Mouse (Mus musculus) gastrocnemius, postnatal 4 days (tissue): ENCODE measurements around the gene Prr18. TPM values are rescaled to one million over a fixed set of nuclear protein-coding genes. Genes with fewer than 3 reads are reported as not detected.
A peak's percentile ranks its signal among the peaks of the same experiment; 100 is the strongest.
"Not testable (repeated sequence)": the region's sequence is repeated elsewhere in the genome, so short reads cannot be mapped to it uniquely, and the experiment has no call there.

Source experiments
- DNase-seq, 2 experiments: peaks; one replicate each; pipeline ENCODE4 v3.0.0; 2021 to 2022; ENCODE audit warnings: low spot score in 2 of 2, mixed read lengths in 2 of 2
- long read RNA-seq, 2 experiments: library from polyadenylated mRNA; stranded (forward); transcript quantifications; one replicate each; pipeline ENCODE4 v2.0.0; 2021
- total RNA-seq, 2 experiments: library from RNA; stranded (reverse); gene quantifications; 2 replicates each; pipeline ENCODE4 v1.2.3; 2021

Gene Prr18
- total RNA-seq = under 1 TPM; 0.12 to 0.18 TPM
- long read RNA-seq, experiment 1, partial matches to known transcripts = 1 of 1 reads
- long read RNA-seq, experiment 1, other reads (novel, unspliced or antisense) = 0 of 1 reads
- long read RNA-seq, experiment 2, partial matches to known transcripts = 0 of 1 reads
- long read RNA-seq, experiment 2, other reads (novel, unspliced or antisense) = 1 of 1 reads

DNA sequence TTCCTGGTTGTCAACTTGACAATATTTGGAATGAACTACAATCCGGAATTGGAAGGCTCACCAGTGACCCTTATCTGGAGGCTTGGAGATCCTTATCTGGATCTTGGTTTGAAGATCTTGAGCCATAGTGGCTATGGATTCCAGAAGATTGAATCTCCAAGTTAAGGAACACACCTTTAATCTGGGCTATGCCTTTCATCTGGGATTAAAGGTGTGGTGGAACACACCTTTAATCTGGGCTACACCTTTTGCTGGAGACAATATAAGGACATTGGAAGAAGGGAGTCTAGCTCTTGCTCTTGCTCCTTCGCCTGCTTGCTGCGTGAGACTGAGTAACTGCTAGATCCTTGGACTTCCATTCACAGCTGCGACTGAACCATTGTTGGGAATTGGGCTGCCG, at the start of gene Prr18:
TSS of gene Prr18 (plus strand) at position 301 of the 400 bp plus-strand sequence.
- not testable (repeated sequence) for DNase-seq

DNA sequence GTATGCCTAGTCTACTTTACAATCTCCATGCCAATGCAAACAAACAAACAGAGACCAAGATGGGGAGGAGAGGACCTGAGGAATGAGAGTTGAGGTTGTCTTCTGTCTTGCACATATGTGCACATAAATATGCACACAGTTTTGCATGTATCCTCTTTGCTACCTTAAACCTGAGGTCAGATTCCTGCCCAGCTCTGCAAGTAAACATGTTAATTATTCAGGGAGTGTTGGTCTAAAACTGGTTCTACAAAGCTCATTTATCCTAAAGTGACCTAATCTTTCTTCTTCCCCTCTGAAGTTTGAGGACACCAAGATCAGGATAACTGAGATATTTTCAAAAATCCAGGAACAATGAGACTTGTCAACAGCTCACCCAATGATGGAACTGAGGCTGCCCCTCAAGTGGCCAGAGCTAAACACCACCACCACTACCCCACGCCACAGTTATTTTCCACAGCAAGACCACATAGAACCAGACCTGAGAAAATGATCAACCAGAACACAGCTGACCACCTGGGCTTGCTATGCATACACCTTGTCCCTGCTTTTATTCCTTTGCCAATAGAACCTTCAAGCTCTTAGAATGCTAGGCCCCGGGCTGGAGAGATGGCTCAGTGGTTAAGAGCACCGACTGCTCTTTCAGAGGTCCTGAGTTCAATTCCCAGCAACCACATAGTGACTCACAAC, 47.1 kb upstream of the Prr18 start:
- no peak for DNase-seq

DNA sequence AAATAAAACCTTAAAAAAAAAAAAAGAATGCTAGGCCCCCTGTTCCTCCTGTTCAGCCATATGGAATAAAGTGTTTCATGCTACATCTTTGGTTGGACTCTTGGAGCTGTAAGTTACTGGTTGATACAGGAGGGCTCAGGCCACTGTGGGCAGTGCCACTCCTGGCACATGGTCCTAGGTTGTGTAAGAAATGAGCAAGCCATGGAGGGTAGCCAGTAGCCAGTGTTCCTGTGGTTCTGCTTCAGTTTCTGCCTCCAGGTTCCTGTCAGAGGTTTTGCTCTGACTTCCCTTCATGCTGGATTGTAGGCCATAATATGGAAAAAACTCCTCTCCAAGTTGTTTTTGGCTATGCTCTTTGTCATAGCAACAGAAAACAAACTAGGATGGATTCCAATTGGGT, 46.5 kb upstream of the Prr18 start:
- no peak for DNase-seq

DNA sequence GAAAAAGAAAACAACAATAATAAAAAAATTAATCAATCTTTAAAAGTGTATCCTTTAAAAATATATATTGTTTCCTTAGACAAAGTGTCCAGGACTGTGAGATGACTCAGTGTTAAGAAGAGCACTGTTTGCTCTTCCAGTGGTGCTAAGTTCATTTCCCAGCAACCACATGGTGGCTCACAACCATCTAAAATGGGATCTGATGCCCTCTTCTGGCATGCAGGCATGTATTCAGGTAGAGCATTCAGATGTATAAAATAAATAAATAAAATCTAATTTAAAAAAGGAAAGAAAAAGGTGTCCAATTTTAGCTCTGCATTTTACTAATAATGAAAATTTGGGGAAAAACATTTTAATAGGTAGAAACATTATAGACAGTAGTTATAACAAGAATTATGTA, 41.4 kb upstream of the Prr18 start:
- DNase-seq = no peak

DNA sequence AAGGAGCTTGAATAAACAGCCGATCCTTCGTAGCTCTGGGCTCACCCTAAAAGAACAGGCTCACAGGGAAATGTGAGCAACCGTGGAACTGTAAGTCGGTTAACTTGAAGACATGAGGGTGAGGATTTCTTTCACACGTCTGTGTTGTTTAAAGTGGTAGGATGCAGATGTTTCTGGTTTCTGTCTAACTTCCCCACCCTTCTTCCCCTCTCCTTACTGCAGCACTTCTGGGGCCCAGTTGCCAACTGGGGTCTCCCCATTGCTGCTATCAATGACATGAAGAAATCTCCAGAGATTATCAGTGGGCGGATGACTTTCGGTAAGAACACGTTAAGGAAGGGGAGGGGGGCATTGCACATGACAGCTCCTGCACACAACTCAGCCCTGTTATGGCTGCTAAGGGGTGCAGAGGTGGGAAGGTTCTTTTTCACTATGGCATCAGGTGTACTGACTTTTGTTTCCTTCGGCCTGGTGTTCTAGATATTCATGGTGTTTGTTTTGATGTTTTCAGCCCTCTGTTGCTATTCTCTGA, 40.9 kb upstream of the Prr18 start:
- DNase-seq = no peak

DNA sequence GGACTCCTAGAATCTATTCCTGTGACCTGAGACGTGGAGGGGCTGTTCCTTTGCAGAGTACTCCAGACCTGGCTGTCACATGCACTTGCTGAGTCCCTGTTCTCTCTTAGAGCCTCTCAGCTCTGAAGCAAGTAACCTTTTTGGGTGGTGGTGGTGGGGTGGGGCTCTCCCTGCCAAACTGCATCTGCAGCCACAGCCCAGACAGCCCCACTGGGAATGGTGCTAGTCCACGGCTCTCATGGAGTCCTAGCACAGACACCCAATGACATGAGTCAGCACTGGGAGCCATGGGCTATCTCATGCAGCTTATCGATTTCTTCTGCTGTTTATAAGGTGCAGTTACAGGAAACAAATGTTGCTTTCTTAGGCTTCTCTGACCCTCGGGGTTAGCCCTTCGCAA, 39.5 kb upstream of the Prr18 start:
- no peak for DNase-seq

DNA sequence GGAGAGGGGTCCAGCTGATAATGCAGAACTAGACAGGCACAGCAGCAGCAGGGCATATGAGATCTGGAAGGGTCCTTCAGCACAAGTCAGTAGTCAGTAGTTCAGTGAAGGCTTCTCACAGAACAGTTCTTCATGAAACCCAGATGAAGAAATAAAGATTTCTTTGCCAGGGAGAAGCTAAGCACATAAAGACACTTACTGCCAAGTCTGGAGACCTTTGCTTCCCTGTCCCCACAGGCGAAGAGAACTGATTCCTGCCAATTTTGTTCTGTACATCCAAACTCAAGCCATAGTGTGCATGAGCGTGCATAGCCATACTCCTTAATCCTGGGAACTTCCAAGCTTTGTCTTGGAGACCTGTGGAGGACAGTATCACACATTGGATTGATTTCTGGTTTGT, 39.0 kb upstream of the Prr18 start:
- DNase-seq = no peak

DNA sequence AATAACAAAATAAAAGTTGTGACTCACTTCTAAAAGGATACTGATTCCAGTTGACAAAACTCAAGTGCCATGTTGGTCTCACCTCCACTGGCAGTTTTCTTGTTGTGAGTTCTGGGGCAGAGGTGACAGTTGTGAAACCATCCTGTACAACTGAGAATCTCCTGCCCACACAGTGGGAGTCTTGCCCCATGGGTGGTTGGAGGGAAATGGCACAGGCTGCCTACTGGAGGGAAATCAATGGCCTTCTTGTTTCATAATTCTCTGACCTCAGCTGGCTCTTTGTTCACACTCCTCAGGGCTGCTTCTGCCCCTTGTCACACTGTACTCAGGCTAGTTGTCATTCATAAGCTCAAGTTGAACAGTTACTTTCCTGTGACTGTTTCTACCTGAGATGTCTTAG, 37.7 kb upstream of the Prr18 start:
- no peak for DNase-seq

DNA sequence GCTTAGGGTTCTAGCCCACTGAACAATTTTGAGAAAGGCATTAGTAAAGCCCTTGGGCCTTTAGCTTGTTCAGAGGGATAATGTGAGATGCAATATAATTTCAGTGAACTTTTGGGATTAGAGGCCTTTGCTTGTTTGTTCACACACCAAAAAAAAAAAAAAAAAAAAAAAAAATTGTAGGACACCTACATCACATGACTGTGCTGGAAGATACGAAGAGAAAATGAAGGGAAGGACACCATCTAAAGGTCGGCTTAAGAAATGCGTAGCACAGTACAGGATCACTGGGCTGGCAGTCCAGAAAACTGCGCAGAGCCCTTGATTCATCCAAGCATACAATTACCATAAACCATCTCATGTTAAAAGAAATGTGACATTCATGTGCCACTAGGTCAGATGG, 35.7 kb upstream of the Prr18 start:
- DNase-seq = no peak

DNA sequence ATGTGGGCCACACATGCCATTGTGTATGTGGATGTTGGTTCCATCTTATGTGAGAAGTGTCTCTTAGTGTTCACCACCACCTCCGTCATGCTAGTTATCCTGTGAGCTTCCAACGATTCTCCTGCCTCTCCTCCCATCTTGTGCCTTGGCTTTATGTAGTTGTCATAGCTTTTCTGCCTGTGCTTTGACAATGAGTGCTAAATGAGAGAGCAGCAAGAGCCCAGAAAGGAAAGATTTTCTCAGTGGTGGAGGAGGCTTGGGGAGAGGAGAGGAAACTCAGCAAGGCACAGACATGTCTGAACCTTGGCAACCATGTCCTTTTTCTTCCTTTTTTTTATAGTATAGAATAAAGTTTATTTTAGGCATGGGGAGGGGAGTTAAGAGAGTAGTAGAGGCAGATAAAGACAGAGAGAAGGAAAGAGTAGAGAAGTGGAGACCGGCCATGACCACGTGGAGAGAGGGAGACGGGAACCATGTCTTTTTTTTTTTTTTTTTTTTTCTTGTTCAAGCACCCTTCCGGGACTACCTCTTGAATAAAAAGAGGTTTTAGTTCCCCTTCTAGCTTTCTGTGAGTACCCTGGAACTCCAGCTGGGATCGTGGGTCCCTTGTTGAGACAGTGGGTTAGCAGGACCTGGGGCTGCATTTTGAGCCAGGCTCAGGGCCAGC, 34.4 kb upstream of the Prr18 start:
- DNase-seq = no peak

DNA sequence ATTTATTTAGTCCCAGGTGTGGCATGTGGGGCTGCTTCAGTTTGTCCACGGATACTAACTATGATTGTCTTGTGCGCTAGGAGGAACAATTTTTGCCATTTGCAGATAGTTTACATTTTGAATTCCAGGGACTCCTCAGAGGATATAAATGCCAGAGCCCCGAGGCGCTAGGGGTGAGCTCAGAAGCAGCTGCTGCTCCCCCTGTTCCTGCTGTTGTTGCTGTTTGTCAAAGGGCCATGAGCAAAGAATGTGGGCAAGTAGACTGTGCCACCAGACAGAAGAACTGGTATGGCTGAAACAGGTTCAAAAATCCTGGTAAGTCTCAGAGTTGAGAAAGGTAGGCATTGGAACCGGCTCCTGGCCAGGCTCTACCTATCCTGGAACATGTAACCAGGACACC, 33.6 kb upstream of the Prr18 start:
- no peak for DNase-seq

DNA sequence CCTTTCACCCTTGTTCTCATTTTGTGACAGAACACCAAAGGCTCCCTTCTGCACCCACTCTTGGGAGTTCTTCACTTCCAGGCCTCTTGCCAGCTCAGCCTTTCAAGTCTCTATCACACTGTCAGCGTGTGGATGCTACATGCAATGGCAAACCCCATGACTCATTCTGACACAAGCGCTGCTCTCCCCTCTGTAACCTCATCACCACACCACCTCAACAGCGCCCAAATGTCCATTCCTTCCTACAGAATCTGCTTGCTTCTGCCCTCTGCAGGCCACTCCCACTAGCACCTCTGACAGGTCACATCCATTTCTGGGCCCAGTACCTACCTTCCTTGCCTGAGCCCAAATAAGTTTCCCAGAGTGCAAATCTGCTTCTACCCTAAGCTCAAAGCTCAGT, 31.5 kb upstream of the Prr18 start:
- no peak for DNase-seq

DNA sequence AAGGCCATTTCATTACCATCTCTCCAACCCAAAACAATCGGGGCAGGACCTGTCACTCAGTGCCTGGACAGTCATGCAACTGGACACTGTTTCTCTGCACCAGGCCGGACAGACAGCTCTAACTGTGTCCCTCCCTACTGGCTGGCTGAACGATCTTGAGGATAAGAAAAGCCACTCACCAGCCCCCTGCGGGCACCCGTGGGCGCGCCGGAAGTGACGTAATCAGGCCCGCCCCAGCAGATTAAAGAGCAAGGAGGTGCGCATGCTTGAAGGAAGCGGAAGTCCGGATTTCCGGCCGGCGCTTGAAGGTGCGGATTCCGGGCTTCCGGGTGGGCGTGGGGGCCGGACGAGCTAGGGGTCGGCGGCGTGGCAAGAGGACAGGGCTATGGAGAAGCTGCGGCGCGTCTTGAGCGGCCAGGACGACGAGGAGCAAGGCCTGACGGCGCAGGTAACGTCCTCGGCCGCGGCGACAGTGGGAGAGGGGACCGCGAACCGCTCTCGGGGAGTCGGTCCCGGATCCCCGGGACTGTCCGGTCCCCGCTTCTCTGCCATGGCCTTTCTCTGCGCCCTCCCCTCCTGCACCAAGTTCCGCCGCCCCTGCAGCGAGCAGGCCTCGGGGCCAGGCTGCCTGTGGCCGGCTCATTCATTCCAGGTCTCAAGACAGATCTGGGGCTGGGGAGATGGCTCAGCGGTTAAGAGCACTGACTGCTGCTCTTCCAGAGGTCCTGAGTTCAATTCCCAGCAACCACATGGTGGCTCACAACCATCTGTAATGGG, 26.2 kb upstream of the Prr18 start, which contains the start of gene Sft2d1:
TSS of gene Sft2d1 (plus strand) at position 265 of the 777 bp plus-strand sequence.
- peak; percentile 88 to 95 for DNase-seq

DNA sequence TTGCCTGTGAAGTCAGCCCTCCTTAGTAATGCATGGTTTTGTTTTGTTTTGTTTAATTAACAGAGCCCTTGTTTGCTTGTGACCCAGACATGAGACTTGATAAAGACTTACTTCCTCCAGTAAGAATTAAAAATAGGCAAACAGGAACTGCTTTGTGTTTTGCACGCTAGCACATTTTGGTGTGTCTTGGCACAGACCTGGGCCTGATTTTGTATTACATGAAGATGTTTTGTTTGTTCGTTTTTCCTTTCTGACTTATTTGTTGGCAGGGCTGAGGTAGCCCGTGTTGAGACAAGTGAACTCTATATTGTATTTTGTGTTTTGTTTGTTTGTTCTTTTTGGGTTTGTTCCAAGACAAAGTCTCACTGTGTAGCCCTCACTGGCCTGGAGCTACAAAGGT, 25.5 kb upstream of the Prr18 start:
- DNase-seq = no peak

DNA sequence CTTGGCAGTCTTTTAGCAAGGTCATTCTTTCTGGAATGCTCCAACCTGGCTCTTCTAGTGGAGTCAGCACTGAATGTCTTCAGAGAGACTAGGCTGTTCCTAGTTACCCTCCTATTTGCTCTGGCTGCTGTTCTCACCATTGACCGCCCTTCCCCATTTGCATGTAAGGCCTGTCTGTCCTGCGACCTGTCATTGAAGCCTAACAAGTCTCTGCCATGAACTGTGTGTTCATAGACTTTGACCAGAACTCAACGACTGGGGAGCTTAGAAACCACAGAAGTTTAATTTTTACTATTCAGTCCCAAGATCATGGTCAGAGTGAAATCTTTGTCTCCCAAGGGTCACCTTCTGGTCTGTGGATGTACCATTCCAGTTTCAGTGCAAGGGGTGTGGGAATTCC, 23.3 kb upstream of the Prr18 start:
- no peak for DNase-seq

DNA sequence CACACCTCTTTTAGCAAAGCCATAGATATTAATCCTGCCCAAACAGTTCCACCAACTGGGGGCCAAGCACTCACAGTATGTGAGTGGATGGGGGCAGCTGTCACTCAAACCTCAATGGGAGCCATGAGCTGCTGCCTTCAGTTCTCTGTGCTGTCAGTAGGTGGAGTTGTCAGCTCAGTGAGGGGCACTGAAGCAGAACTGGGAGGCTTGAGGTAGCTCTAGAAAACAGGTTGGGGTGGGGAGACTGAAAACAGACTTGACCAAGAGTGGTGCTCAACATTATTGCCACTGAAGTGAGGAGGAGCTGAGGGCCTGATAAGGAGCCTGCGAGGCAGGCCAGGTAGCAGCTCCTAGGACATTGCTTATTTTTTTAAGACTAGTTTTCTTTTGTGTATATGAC, 21.0 kb upstream of the Prr18 start:
- DNase-seq = no peak

DNA sequence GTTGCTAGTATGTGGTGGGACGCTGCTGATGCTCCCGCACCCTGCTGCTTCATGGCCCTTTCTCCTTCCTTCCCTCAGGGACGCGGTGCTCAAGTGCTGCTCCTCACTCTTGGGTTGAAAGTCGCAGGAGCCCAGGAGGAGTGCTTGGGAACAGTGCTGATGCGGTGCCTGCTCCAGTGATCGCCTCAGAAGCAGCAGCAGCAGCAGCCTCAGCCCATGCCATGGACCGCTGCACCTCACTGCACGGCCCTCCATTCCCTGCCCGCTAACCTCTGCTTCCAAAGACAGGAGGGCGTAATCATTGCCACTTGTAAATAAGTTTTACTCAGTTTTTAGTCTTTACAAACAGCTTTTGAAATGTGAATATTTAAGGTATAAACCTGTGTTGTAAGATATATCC, 10.4 kb upstream of the Prr18 start:
- not testable (repeated sequence) for DNase-seq

DNA sequence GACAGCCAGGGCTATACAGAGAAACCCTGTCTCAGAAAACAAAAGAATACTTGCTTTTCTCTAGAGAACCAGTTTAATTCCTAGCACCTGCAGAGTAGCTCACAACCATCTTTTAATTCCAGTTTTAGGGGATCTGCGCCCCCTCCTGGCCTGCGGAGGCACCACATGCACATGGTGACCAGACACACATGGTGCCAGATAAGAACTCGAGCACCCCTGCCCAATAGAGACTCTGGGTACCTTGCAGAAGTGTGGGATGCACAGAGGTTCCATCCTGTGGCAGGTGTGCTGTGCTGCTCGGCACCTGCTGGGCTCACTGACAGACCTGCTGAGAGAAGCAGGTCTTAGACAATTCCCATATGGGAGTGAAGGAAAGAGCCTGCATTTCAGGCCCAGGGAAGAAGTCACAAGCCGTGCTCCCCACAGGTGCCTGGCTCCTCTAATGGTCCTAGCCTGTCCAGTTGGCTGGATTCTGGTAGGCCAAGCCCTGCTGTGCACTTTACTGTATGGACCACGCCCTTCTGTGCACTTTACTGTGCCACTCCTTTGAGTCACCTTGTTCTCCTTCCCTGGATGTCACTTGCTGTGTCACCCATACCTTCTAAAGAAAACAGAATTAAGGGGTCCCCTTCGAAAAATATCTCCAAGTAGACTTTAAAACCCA, 8.6 kb upstream of the Prr18 start:
- DNase-seq = no peak

DNA sequence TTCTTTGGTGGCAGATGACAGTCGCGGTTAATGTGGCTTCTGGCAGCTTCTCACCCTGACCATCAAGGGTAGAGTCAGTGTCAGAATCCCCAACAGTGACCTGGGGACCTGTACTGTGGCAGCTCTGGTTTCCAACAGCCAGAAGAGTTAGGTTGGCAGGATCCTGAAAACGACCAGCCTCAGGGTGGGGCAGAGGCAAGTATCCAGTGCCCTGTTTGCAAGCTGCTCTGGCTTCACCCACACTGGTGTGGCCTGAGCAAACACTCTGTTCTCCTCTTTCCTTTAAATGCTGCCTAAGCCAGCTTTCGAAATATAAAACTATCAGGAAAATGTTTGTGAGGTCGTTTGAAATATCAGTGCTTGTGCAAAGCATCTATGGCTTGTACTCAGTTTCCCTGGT, 6.7 kb upstream of the Prr18 start:
- DNase-seq = no peak

DNA sequence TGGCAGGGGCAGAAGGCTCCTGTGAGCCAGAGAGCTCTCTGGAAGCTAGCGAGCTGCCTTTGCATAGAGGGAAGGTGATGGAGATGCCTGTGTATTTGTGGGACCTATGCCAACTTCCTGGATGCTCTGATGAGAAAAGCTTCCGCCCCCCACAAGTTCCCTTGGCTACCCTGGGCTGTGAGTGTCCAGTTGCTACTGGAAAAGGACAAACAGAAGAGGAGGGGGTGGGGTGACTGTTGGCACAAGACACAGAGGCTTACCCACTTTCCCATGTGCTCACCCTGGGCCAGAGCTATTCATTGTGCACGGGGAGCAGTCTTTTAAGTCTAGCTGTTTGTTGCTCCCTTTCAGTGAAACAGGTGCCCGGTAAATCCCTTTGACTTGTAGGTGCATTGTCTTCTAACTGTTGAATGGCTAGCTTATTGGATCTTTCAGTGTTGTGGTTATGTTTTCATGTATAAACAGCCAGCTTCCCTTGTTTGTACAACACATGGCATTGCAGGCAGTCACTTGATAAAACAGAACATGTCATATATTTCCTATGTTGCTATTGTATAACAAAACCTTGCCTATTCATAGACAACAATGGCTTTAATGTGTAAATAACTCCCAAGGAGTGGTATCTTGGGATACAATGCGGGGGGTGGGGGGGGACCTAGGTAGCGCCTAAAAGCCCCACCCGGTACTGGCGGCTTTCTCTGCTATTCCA, 2.6 kb downstream of the Prr18 start:
- no peak for DNase-seq
